Mouse (Mus musculus): ENCODE measurements at regions not wholly inside any gene's neighbourhood (a gene's known extent, or its start where the extent isn't known, plus 50 kb on each side); places are given as distances from the start of the nearest gene placed in this dataset.

- ATAC-seq (ENCODE audit: low FRiP score, low read depth): no peak
- Histone ChIP-seq H3K4me1 (ENCODE audit: control insufficient read depth, insufficient read depth, low read length) (no peaks in the 10 kb centered on the region), H3K9ac (ENCODE audit: low read depth, low read length, severe bottlenecking) (no peak overlapping the region), H3K9me3 (ENCODE audit: control insufficient read depth, low read length) (no peaks in the 10 kb centered on the region), H3K4me2 (replicated peaks; ENCODE audit: low read depth, low read length, severe bottlenecking) (no peak overlapping the region), H3K4me3 (replicated peaks; ENCODE audit: low read length) (no peak overlapping the region), H3K36me3 (ENCODE audit: control insufficient read depth, insufficient read depth, low read length) (no peaks in the 10 kb centered on the region), H3K27ac (replicated peaks; ENCODE audit: low read depth, low read length) (no peak overlapping the region), H3K27me3 (ENCODE audit: control insufficient read depth, insufficient read depth, low read length) (no peaks in the 10 kb centered on the region)
- DNase-seq (ENCODE audit: low spot score): no peak
- WGBS: 13% methylated on average over 1 of the region's 1 CpGs
- no peak for TF ChIP-seq POLR2A (IDR thresholded peaks at IDR 0.05; ENCODE audit: borderline replicate concordance, extremely low read depth, insufficient read depth, insufficient read length)
Observed at GRCm38 (mm10) chr16:92988416-92988815, 162.5 kb upstream of the Runx1 start.

- ATAC-seq (ENCODE audit: low FRiP score, low read depth) (no peak), DNase-seq (ENCODE audit: low spot score) (no peak)
- no peak overlapping the region for H3K27ac ChIP-seq (replicated peaks; ENCODE audit: low read depth, low read length)
- no peaks in the 10 kb centered on the region for H3K27me3 ChIP-seq (ENCODE audit: control insufficient read depth, insufficient read depth, low read length)
- H3K4me2 ChIP-seq (replicated peaks; ENCODE audit: low read depth, low read length, severe bottlenecking): no peak overlapping the region
- 90% methylated on average over 3 of the region's 3 CpGs for WGBS
- no peaks in the 10 kb centered on the region for H3K4me1 ChIP-seq (ENCODE audit: control insufficient read depth, insufficient read depth, low read length)
- no peak overlapping the region for H3K4me3 ChIP-seq (replicated peaks; ENCODE audit: low read length)
- no peak overlapping the region for H3K9ac ChIP-seq (ENCODE audit: low read depth, low read length, severe bottlenecking)
- H3K9me3 ChIP-seq (ENCODE audit: control insufficient read depth, low read length): no peaks in the 10 kb centered on the region
- no peak for TF ChIP-seq POLR2A (IDR thresholded peaks at IDR 0.05; ENCODE audit: borderline replicate concordance, extremely low read depth, insufficient read depth, insufficient read length)
- H3K36me3 ChIP-seq (ENCODE audit: control insufficient read depth, insufficient read depth, low read length): no peaks in the 10 kb centered on the region
Observed at GRCm38 (mm10) chr16:92988000-92988399, 162.1 kb upstream of the Runx1 start.

GRCm38 (mm10) chr16:92985768-92986167, 159.8 kb upstream of the Runx1 start:
- Histone ChIP-seq H3K9ac (ENCODE audit: low read depth, low read length, severe bottlenecking) (no peak overlapping the region), H3K36me3 (ENCODE audit: control insufficient read depth, insufficient read depth, low read length) (no peaks in the 10 kb centered on the region), H3K27ac (replicated peaks; ENCODE audit: low read depth, low read length) (no peak overlapping the region), H3K4me1 (ENCODE audit: control insufficient read depth, insufficient read depth, low read length) (no peaks in the 10 kb centered on the region), H3K4me2 (replicated peaks; ENCODE audit: low read depth, low read length, severe bottlenecking) (no peak overlapping the region), H3K9me3 (ENCODE audit: control insufficient read depth, low read length) (no peaks in the 10 kb centered on the region; the same call in 1 of the 2 replicates), H3K27me3 (ENCODE audit: control insufficient read depth, insufficient read depth, low read length) (no peaks in the 10 kb centered on the region), H3K4me3 (replicated peaks; ENCODE audit: low read length) (no peak overlapping the region)
- TF ChIP-seq POLR2A (IDR thresholded peaks at IDR 0.05; ENCODE audit: borderline replicate concordance, extremely low read depth, insufficient read depth, insufficient read length): no peak
- ATAC-seq (ENCODE audit: low FRiP score, low read depth): no peak
- no peak for DNase-seq (ENCODE audit: low spot score)
- 30% methylated on average over 6 of the region's 6 CpGs for WGBS

GRCm38 (mm10) chr16:92982934-92983333, 157.0 kb upstream of the Runx1 start:
- Histone ChIP-seq H3K4me3 (replicated peaks; ENCODE audit: low read length) (no peak overlapping the region), H3K27ac (replicated peaks; ENCODE audit: low read depth, low read length) (no peak overlapping the region), H3K36me3 (ENCODE audit: control insufficient read depth, insufficient read depth, low read length) (no peaks in the 10 kb centered on the region), H3K27me3 (ENCODE audit: control insufficient read depth, insufficient read depth, low read length) (no peaks in the 10 kb centered on the region; the same call in 1 of the 2 replicates), H3K4me1 (ENCODE audit: control insufficient read depth, insufficient read depth, low read length) (no peaks in the 10 kb centered on the region), H3K9me3 (ENCODE audit: control insufficient read depth, low read length) (no peaks in the 10 kb centered on the region; the same call in 1 of the 2 replicates), H3K4me2 (replicated peaks; ENCODE audit: low read depth, low read length, severe bottlenecking) (no peak overlapping the region), H3K9ac (ENCODE audit: low read depth, low read length, severe bottlenecking) (no peak overlapping the region)
- DNase-seq (ENCODE audit: low spot score) (no peak), ATAC-seq (ENCODE audit: low FRiP score, low read depth) (no peak)
- WGBS: 90% methylated on average over 7 of the region's 7 CpGs
- TF ChIP-seq POLR2A (IDR thresholded peaks at IDR 0.05; ENCODE audit: borderline replicate concordance, extremely low read depth, insufficient read depth, insufficient read length): no peak

GRCm38 (mm10) chr16:92979620-92980330, 153.8 kb upstream of the Runx1 start:
- DNase-seq (ENCODE audit: low spot score) (no peak), ATAC-seq (ENCODE audit: low FRiP score, low read depth) (no peak)
- no peak overlapping the region for H3K27ac ChIP-seq (replicated peaks; ENCODE audit: low read depth, low read length)
- H3K27me3 ChIP-seq (ENCODE audit: control insufficient read depth, insufficient read depth, low read length): no peaks in the 10 kb centered on the region; the same call in 1 of the 2 replicates
- no peaks in the 10 kb centered on the region for H3K4me1 ChIP-seq (ENCODE audit: control insufficient read depth, insufficient read depth, low read length)
- H3K4me2 ChIP-seq (replicated peaks; ENCODE audit: low read depth, low read length, severe bottlenecking): no peak overlapping the region
- no peak overlapping the region for H3K9ac ChIP-seq (ENCODE audit: low read depth, low read length, severe bottlenecking)
- no peaks in the 10 kb centered on the region for H3K36me3 ChIP-seq (ENCODE audit: control insufficient read depth, insufficient read depth, low read length)
- WGBS: 28% methylated on average over 11 of the region's 11 CpGs
- no peaks in the 10 kb centered on the region; the same call in 1 of the 2 replicates for H3K9me3 ChIP-seq (ENCODE audit: control insufficient read depth, low read length)
- no peak for TF ChIP-seq POLR2A (IDR thresholded peaks at IDR 0.05; ENCODE audit: borderline replicate concordance, extremely low read depth, insufficient read depth, insufficient read length)
- no peak overlapping the region for H3K4me3 ChIP-seq (replicated peaks; ENCODE audit: low read length)
